Mouse (Mus musculus): Measurements from ENCODE around the gene Zfp992. TPM values are rescaled to one million over a fixed set of nuclear protein-coding genes. Genes with fewer than 3 reads are reported as not detected.
"Not testable (repeated sequence)": the region's sequence is repeated elsewhere in the genome, so short reads cannot be mapped to it uniquely, and the experiment has no call there.

The Zfp992 gene
- total RNA-seq, 2 experiments from 2014 or later = 2.4 TPM

GRCm38 (mm10) chr4:146517150-146517549, 68.3 kb downstream of the Zfp992 start:
- not testable (repeated sequence) for DNase-seq (ENCODE audit: low spot score in 2 of 2)

Other genes starting within 250 kb of the Zfp992 start
- gene Zfp981, start 53.0 kb downstream of the Zfp992 start, total RNA-seq (2021) = 1 to 10 TPM in 1 of 2 experiments, under 1 TPM in 1; 0.63 to 1.0 TPM
- 1 to 10 TPM; 3.1 to 4.4 TPM for gene Zfp993, start 161.9 kb downstream of the Zfp992 start, total RNA-seq (2021)

Measured in layer of hippocampus, adult 18-20 months (tissue).